Mouse (Mus musculus) lung, postnatal 0 days (tissue): Measurements from ENCODE around the gene Nckap5. TPM values are rescaled to one million over a fixed set of nuclear protein-coding genes. Genes with fewer than 3 reads are reported as not detected.

Source experiments
- ATAC-seq: fragments of 200-750 bp; cut with Nextera tagmentation; 2 replicates; pipeline ENCODE4 v1.8.0; 2017; ENCODE audit warnings: moderate library complexity
- DNase-seq: peaks from one replicate; pipeline ENCODE4 v3.0.0-alpha.2; 2016; ENCODE audit warnings: low spot score
- H3K27ac ChIP-seq: fragments of 300-500 bp; sonication (generic); 2 replicates; pipeline ENCODE4 v1.5.1; 2014; ENCODE audit warnings: antibody characterized with exemption, mild to moderate bottlenecking, low read length, mixed read lengths
- H3K27me3 ChIP-seq: fragments of 300-500 bp; sonication (generic); replicated peaks from 2 replicates; pipeline ENCODE4 v1.6.1; 2014; ENCODE audit warnings: low read length, mixed read lengths; ENCODE audit not compliant: insufficient read depth
- H3K36me3 ChIP-seq: fragments of 300-500 bp; sonication (generic); 2 replicates; pipeline ENCODE4 v1.6.1; 2014; ENCODE audit warnings: low read length, mixed read lengths; ENCODE audit not compliant: insufficient read depth
- H3K4me1 ChIP-seq: fragments of 300-500 bp; sonication (generic); 2 replicates; pipeline ENCODE4 v1.6.1; 2014; ENCODE audit warnings: antibody characterized with exemption, low read depth, low read length, mixed read lengths; ENCODE audit not compliant: insufficient read depth
- H3K4me2 ChIP-seq: fragments of 300-500 bp; sonication (generic); replicated peaks from 2 replicates; pipeline ENCODE4 v1.6.1; 2014; ENCODE audit warnings: low read depth, mild to moderate bottlenecking, low read length, moderate library complexity, mixed read lengths
- H3K4me3 ChIP-seq: fragments of 300-500 bp; sonication (generic); 2 replicates; pipeline ENCODE4 v1.5.1; 2014; ENCODE audit warnings: low read depth, low read length
- H3K9ac ChIP-seq: fragments of 300-500 bp; sonication (generic); replicated peaks from 2 replicates; pipeline ENCODE4 v1.6.1; 2014; ENCODE audit warnings: low read depth, mild to moderate bottlenecking
- H3K9me3 ChIP-seq: fragments of 300-500 bp; sonication (generic); 2 replicates; pipeline ENCODE4 v1.6.1; 2016; ENCODE audit warnings: low read length, mixed read lengths
- CTCF ChIP-seq: IDR thresholded peaks from 2 replicates; pipeline ENCODE4 v1.5.1; 2016; ENCODE audit warnings: antibody characterized with exemption, mild to moderate bottlenecking
- EP300 ChIP-seq: IDR thresholded peaks from 2 replicates; pipeline ENCODE4 v1.6.1; 2016; ENCODE audit warnings: antibody characterized with exemption, mild to moderate bottlenecking, control low read depth
- WGBS: fragments of 180-500 bp; shearing (Covaris S2); extraction: QIAGEN DNeasy Blood & Tissue Kit; methylation state at CpG from one replicate; pipeline ENCODE4 v1.1.7; 2014; 5-methylcytosine and 5-hydroxymethylcytosine counted together
- polyA plus RNA-seq: library from polyadenylated mRNA; unstranded; fragments of >200 nt; fragmentation: Nextera tagmentation; extraction: Ambion mirVana; gene quantifications from 2 replicates; pipeline ENCODE4 v1.2.1, GENCODE M21; 2015

Gene Nckap5
- 26.0 and 37.0 TPM in 2 replicates for polyA plus RNA-seq

DNA sequence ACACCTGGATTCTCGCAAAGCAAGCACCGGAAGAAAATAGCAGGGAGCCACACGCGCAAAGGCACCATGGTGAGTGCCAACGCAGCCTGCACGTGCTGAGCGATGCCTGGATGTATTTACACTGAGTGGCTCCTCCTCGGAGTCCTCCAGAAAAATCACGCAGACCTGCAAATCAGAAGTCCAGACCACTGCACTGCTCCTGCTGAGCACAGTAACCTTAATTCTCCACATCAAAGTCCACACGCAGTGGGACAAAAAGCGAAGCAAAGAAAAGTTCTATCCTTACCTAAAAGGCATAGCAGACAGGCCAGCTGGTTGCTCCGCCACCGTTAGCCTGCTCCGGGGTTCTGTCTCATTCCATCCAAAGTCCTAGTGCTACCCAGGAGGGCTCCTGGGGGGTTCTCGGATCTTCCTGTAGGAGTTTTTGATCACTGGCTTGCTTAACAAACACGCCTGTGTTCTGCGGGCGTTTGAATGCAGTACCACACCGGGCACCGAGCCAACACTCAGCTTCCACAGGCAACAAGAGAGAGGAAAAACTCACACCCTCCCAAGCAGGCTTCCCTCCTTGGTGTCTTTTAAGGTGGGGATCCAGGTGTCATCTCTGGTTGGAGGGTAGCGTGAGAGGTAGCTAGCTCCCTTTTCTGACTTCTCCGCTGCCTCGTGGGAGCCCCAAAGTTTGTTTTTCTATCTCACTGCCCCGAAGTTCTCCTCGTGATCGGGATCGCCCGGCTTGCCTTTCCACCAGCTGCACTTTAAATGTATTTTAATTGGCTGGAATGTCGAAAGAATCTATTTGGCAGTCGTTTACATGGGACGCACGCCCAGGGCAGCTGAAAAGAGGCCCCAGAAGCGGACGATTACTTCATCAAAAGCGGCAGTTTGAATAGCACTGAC is at the start of gene Nckap5:
TSS of gene Nckap5 (minus strand) at position 769 of the 897 bp plus-strand sequence.
- DNase-seq = peak; percentile 95

DNA sequence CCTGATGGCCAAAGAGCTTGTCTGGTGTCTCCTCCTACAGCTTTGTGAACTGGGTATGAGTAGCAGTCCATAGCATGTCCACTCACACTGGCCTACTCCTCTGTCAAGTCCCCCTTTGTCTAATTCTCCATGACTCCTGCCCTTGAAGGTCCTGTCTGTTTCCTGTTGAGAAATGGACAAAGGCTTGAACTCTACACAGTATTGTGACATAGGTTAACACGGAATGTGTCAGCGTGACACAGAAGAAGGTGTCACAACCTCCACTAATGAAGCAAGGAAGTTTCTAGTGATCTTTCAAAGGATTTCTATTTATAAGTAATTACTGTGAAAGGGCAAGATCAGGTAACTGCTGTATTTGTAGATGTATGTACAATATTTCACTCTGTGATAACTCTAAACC is 46.9 kb upstream of the Nckap5 start:
- Histone ChIP-seq H3K4me1 (no peaks in the 10 kb centered on the region), H3K4me3 (no peak overlapping the region), H3K27ac (no peak overlapping the region), H3K36me3 (no peaks in the 10 kb centered on the region), H3K27me3 (no peaks in the 10 kb centered on the region), H3K9ac (no peak overlapping the region), H3K9me3 (no peaks in the 10 kb centered on the region), H3K4me2 (no peak overlapping the region)
- DNase-seq (no peak), ATAC-seq (no peak)
- TF ChIP-seq CTCF = no peak
- TF ChIP-seq EP300 = no peak
- WGBS = 92% methylated on average over 2 of the region's 2 CpGs

More for the DNA sequence above, at the start of gene Nckap5:
- Histone ChIP-seq H3K36me3 (no peaks in the 10 kb centered on the region), H3K4me3 (peak within 1 kb of the TSS; percentile 38), H3K4me2 (peak within 1 kb of the TSS; percentile 67), H3K9ac (peak within 1 kb of the TSS; percentile 13; the same call in 1 of the 2 replicates), H3K9me3 (no peaks in the 10 kb centered on the region), H3K4me1 (0 out of 2 replicates have a peak, but pooled peaks cover 4% of the 10 kb centered on the region), H3K27ac (peak within 1 kb of the TSS; percentile 51), H3K27me3 (no peaks in the 10 kb centered on the region)
- WGBS = under 1% methylated on average over 35 of the region's 35 CpGs
- TF ChIP-seq CTCF (no peak), EP300 (peak; percentile 72)
- peak; percentile 83 for ATAC-seq

DNA sequence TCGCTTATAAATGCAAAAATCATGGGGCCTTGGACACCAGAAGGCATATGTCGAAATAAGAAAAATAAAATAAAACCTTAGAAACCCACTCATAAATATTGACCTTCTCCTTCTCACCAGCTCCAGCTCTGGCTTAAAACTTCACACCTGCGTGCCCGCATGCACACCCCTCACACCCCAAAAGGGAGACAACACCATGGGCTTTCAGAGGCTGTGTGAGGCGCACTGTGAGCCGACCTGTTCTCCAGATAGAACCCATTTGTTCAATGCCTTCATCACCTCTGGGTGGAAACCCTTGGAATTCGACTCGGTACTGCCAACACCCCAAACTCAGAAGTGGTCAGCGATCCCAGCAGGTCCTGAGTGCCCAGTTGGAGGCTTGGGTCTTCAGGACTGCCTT is 37.8 kb upstream of the Nckap5 start:
- Histone ChIP-seq H3K4me2 (no peak overlapping the region), H3K27me3 (no peaks in the 10 kb centered on the region), H3K27ac (no peak overlapping the region), H3K36me3 (no peaks in the 10 kb centered on the region), H3K9me3 (no peaks in the 10 kb centered on the region), H3K4me3 (no peak overlapping the region), H3K9ac (no peak overlapping the region), H3K4me1 (no peaks in the 10 kb centered on the region)
- TF ChIP-seq CTCF = no peak
- no peak for TF ChIP-seq EP300
- 85% methylated on average over 9 of the region's 9 CpGs for whole genome bisulfite sequencing
- ATAC-seq (no peak), DNase-seq (no peak)

DNA sequence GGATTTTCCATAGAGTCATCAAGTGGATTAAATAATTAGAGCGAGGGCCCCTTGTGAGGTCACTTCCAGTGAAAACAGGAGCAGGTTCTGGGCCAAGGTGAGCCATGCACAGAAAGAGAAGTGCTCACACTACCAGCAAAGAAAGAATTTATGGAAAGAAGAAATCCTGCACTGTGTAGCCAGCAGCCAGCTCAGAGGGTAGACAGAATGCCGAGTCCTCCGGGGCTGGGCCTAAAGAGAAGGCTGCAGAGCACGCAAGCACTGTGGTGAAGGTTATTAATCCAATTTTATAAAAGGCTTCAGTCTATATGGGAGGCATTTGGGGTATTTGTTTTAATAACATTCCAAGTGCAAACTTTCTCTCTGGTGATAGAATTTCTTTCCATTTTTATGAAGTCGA is 37.3 kb upstream of the Nckap5 start:
- H3K27me3 ChIP-seq = no peaks in the 10 kb centered on the region
- H3K4me2 ChIP-seq = no peak overlapping the region
- no peak overlapping the region for H3K27ac ChIP-seq
- H3K4me1 ChIP-seq = no peaks in the 10 kb centered on the region
- DNase-seq (no peak), ATAC-seq (no peak)
- H3K9me3 ChIP-seq = no peaks in the 10 kb centered on the region
- no peaks in the 10 kb centered on the region for H3K36me3 ChIP-seq
- H3K4me3 ChIP-seq = no peak overlapping the region
- no peak overlapping the region for H3K9ac ChIP-seq
- TF ChIP-seq EP300 (no peak), CTCF (no peak)
- 89% methylated on average over 5 of the region's 5 CpGs for WGBS

DNA sequence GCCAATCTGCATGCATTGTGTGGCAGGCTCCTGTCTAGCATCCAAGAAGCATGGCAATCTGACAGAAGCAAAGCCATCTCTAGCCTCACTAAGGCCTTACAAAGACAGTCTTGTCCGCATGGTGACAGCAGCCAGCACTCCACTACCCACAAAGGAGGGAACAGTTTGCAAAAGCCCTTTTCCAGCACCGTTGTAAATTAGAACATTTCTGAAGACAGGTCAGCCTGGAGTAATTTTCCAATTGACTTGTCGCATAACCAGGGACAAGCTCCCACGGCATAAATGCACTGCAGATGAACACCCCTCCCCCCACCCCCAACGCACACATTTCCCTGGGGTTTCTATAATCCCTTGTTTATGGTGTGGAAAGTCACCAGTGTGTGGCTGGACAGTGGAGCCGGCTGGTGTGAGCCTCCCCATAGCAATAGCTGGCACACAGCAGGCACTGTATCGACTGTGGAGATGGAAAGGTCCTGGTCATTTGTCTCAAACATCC is 35.0 kb upstream of the Nckap5 start:
- no peak overlapping the region for H3K4me3 ChIP-seq
- no peak overlapping the region for H3K4me2 ChIP-seq
- no peaks in the 10 kb centered on the region for H3K4me1 ChIP-seq
- 69% methylated on average over 7 of the region's 7 CpGs for WGBS
- H3K27me3 ChIP-seq = no peaks in the 10 kb centered on the region
- no peak for DNase-seq
- no peak overlapping the region for H3K9ac ChIP-seq
- no peaks in the 10 kb centered on the region for H3K9me3 ChIP-seq
- no peak for ATAC-seq
- TF ChIP-seq EP300 = no peak
- no peak for TF ChIP-seq CTCF
- no peaks in the 10 kb centered on the region for H3K36me3 ChIP-seq
- no peak overlapping the region for H3K27ac ChIP-seq

DNA sequence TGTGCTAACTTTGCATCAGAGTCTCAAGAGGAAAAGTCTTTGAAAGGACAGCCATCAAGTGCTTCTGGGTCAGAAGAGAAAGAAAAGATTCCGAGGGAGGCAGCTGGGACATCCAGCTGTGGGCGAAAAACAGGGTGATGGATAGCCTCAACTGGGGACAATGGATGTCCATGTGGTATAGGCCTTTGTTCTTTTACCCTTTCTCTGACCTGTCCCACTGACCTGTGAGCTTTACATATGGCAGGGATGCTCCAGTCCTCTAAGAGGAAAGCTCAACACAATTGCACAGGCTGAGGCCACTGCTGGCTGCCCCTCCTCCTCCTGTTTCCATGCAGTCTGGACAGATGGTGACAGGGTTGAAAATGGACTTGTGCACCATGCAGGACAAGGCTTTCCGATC is 31.2 kb upstream of the Nckap5 start:
- H3K4me3 ChIP-seq = no peak overlapping the region
- no peak overlapping the region for H3K4me2 ChIP-seq
- no peaks in the 10 kb centered on the region for H3K4me1 ChIP-seq
- no peak for TF ChIP-seq EP300
- no peak for TF ChIP-seq CTCF
- DNase-seq (no peak), ATAC-seq (no peak)
- no peaks in the 10 kb centered on the region for H3K9me3 ChIP-seq
- H3K9ac ChIP-seq = no peak overlapping the region
- H3K36me3 ChIP-seq = no peaks in the 10 kb centered on the region
- 69% methylated on average over 3 of the region's 3 CpGs for WGBS
- H3K27ac ChIP-seq = no peak overlapping the region
- no peaks in the 10 kb centered on the region for H3K27me3 ChIP-seq
